Mouse (Mus musculus) cerebellum, adult 11-12 months (tissue): Measurements from ENCODE around the gene Topors.
"Not testable (repeated sequence)": the region's sequence is repeated elsewhere in the genome, so short reads cannot be mapped to it uniquely, and the experiment has no call there.

ENCODE experiments used
- DNase-seq: peaks from one replicate; pipeline ENCODE4 v3.0.0; 2022

Gene Topors

DNA sequence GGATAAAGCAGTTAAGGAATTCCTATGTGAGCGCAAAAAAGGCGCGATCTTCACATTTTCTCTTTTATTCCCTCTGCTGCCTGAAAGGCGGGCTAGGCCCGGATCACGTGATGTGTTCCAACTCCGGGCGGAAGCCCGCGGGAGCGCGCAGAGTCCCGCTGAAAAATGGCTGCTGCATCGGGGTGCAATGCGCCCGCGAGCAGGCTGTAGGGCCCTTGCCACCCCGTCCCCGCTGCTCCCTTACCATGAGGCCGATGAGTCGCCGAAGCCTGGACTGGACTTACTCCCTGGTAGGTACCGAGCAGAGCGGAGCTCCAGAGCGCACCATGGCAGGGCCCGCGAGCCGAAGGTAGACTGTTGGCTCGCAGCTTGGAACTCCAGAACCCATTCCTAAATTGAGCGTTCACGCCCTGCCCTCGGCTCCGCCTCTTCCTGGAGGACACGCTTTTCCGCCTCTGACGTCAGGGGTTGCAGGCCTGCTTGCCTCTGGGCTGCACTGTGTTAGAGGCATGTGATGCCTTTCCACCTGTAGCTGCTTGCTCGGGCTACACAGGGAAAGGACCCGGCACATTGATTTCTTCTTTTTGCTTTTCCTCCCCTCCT, at the start of gene Topors, which contains the start of gene Smim27:
Gene Topors (minus strand): TSS at position 421 of the 603 bp plus-strand sequence.
Gene Smim27 (plus strand): TSS at position 150 of the 603 bp plus-strand sequence.
- peak; percentile 94 for DNase-seq

DNA sequence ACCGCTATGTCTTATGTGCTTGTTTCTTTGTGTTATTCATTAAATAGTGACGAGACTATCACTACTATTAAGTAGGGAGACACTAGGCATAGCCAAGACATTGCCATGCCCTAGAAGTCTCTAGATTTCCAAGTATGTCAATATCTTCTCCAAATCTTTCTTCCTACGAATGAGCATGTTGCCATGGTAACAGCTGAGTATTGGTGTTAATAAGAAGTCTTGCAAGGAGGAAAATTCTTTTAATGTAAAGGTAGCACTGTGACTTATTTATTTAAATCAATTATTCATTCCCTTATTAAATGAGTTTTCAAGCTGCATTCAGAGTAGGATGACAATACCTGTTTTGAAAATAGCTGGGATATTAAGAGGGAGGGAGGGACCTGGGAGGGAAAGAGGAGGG, 47.8 kb upstream of the Topors start:
- no peak for DNase-seq

GRCm38 (mm10) chr4:40313026-40313425, 43.4 kb upstream of the Topors start:
- no peak for DNase-seq

DNA sequence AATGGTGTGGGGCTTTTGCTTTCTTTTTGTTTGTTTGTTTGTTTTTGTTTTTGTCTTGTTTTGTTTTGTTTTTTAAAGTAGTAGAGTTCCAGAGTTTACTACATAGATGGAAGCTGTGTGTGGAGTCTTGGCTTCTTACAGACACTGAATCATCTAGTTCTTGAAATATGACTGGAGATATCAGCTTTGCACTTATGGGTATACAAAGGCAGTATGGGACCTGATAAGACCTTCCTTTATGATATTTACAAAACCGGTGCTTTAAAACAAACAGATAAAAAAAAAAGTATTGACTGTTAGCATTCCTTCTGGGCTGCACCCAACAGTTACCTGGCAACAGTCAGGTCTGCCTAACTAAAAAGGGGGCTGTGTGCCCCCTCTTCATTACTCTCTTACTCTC, 42.6 kb upstream of the Topors start:
- DNase-seq = no peak

DNA sequence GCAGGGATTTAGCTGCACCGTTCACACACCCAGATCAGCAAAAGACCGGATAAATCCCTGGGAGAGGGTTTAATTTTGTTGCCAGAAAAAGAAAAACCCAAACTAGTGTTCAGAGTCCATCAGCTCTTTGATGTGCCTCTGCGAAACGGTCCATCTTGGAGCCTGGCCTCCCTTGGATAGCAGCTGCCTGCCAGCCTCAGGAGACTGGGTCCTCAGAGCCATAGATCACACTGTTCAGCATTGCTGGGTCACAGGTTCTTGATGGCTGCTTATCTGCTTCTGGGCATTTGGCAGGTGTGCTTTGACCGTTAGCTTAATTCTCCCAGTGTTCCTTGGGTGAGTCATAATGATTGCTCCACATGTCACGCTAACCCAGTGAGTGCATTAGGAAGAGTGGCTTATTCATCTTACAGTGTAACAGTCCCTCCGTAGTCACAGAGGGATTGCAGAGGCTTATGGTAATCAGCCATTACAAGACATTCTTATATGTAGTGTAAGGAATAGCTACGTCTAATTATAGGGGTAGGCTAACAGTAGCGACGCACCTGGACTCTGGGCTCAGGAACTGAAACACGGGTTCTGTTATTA, 41.2 kb upstream of the Topors start:
- no peak for DNase-seq

GRCm38 (mm10) chr4:40309682-40310081, 40.0 kb upstream of the Topors start:
- no peak for DNase-seq

GRCm38 (mm10) chr4:40302445-40303125, 32.9 kb upstream of the Topors start:
- DNase-seq = no peak

DNA sequence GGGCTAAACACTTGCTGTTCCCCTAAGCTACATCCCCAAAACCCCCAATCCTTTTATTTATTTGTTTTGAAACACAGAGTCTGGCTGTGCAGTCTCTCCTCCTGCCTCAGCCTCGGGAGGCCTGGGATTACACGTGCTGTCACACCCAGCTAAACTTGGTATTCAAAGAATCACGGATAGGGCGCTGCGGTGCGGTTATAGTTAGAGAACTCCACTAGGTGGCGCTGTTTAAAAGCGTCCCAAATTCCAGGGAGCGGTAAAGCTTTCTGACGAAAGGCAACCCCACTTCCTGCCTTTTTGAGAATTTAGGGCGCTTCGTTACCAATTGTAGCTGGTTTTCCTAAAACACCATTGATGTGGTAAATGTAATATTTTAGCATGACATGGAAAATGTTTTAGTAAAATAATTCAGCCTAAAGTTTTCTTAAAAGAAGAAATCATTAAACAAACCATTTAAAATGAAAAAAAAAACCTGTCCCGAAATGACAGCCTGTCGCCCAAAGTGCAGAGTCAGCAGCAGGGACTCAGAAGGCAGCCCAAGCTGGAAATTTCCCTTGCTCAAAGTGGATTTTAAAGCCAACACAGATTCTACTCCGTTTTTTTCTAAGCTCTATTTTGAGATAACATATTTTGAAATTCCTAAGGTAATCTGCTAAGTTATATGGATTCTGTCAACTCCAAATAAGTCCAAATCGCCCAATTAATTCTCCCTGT, 31.6 kb upstream of the Topors start:
- peak; percentile 52 for DNase-seq

DNA sequence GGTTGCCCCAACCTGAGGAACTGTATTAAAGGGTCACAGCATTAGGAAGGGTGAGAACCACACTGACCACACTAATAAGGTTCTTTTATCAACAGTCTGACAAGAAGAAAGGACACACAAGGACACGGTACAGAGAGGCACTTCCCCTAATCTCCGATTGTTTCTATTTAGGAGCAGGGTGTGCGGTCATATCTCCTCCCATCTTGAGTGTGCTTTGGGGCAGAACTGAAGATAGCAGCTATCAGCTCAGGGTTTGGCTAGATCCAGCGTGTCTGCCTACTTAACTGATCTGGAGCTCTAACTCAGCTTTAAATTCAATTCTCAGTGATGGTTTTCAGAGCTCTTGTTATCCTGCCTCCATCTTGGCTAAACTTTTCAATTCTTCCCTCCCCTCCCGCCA, 29.5 kb upstream of the Topors start:
- DNase-seq = no peak

- not testable (repeated sequence) for DNase-seq
Observed at GRCm38 (mm10) chr4:40291511-40291910, 21.9 kb upstream of the Topors start.

- DNase-seq = no peak
Observed at GRCm38 (mm10) chr4:40289046-40289445, 19.4 kb upstream of the Topors start.

DNA sequence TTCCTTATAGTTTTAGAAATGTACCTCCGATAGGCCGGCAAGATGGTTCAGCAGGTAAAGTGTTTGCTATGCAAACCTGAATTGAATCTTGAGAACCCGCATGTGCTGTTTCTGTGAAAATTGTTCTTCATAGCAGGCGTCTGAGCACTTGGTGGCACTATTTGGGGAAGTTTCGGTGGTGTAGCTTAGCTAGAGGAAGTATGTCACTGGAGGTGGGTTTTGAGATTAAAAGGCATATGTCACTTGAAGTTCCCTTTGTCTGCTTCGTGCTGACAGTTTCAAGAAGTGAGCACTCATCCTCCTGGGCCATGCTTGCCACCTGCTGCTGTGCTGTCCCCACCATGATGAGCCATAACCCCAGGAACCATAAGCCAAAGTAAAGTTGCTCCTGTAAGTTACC, 17.8 kb upstream of the Topors start:
- no peak for DNase-seq

- DNase-seq = no peak
Observed at GRCm38 (mm10) chr4:40285582-40285981, 15.9 kb upstream of the Topors start.

DNA sequence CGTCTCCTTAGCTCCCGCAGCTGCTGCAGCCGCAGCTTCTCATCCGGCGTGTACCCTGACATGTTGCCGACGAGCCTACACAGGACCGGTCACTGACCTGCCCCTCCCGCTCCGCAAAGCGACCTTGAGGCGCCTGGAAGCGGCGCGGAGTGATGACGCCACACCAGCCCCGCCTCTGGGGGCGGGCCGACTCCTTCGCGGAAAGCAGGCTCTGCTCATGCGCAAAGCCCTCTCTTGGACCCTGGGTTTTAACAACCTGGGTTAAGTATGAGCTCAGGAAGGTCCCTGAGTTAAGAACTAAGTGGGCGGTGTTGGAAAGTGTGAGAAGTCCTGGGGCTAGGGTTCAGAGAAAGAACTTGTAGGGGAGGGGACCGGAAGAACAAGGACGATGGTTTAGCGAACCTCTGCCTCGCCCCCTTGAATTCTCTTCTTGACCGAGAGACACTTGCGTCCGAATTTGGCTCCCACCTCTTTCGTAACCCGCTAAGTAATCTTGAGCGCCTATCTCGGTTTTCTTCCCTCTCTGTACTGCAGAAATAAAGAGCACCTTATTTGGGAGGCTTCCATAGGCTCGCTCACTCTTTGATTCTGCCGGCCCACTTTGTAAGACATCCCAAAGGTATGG, 9.7 kb upstream of the Topors start, which contains the start of gene Ndufb6:
Gene Ndufb6 (minus strand): TSS at position 146 of the 625 bp plus-strand sequence.
- DNase-seq = peak; percentile 94

GRCm38 (mm10) chr4:40278880-40279275, 9.2 kb upstream of the Topors start:
- no peak for DNase-seq

GRCm38 (mm10) chr4:40268835-40269234, 815 bp downstream of the Topors start:
- no peak for DNase-seq

GRCm38 (mm10) chr4:40268204-40268813, 1.3 kb downstream of the Topors start:
- DNase-seq = peak; percentile 87

GRCm38 (mm10) chr4:40267681-40268080, 2.0 kb downstream of the Topors start:
- DNase-seq = no peak

GRCm38 (mm10) chr4:40264321-40264720, 5.3 kb downstream of the Topors start:
- no peak for DNase-seq

DNA sequence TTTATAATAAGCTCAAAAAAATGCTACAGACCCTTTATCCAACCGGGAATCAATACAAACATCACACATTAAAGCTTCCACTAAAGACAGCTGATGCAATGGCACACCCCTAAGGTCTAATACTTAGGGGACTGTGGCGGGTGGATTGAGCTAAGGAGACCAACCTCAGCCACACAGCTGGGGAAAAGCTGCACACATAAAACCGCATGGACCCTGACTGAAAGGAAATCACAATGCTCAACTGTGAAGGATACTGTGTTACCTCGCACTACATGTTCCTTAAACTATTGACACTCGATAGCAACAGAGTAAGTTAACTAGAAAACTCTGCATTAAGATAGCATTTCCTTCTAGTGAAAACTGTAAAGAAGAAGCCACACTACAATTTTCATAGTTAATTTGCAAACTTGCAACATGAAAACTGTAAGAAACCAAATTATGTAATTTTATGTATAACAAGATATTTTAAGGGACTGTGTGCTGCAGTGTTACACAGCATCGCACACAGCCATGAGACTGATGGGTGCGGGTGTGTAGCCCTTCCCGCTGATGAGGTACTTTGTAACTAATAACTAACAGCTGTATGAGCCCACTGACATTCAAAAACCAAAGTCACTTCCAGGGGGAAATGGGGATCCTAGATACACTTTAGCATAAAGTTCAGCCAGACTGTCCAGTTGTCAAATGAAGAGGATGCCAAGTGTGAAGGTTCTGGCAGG, 15.1 kb downstream of the Topors start:
- no peak for DNase-seq

GRCm38 (mm10) chr4:40253766-40254165, 15.9 kb downstream of the Topors start:
- DNase-seq = no peak

GRCm38 (mm10) chr4:40250984-40251383, 18.7 kb downstream of the Topors start:
- no peak for DNase-seq
